Mouse (Mus musculus) heart, postnatal 36 days (tissue): ENCODE data around the gene Ptch2. TPM values are rescaled to one million over a fixed set of nuclear protein-coding genes. Genes with fewer than 3 reads are reported as not detected.

Source experiments
- DNase-seq, 2 experiments: peaks; one replicate each; pipeline ENCODE4 v3.0.0; 2021 to 2022
- intact Hi-C: fragments of 180-260 bp; cut with DNase I; formaldehyde crosslinking; loops from one replicate; pipeline ENCODE4 v1.15.1; 2025
- total RNA-seq, 2 experiments: library from RNA; stranded (reverse); gene quantifications; 2 replicates each; pipeline ENCODE4 v1.2.3; 2021

Gene Ptch2
- 1 to 10 TPM; 1.3 to 2.3 TPM for total RNA-seq

DNA sequence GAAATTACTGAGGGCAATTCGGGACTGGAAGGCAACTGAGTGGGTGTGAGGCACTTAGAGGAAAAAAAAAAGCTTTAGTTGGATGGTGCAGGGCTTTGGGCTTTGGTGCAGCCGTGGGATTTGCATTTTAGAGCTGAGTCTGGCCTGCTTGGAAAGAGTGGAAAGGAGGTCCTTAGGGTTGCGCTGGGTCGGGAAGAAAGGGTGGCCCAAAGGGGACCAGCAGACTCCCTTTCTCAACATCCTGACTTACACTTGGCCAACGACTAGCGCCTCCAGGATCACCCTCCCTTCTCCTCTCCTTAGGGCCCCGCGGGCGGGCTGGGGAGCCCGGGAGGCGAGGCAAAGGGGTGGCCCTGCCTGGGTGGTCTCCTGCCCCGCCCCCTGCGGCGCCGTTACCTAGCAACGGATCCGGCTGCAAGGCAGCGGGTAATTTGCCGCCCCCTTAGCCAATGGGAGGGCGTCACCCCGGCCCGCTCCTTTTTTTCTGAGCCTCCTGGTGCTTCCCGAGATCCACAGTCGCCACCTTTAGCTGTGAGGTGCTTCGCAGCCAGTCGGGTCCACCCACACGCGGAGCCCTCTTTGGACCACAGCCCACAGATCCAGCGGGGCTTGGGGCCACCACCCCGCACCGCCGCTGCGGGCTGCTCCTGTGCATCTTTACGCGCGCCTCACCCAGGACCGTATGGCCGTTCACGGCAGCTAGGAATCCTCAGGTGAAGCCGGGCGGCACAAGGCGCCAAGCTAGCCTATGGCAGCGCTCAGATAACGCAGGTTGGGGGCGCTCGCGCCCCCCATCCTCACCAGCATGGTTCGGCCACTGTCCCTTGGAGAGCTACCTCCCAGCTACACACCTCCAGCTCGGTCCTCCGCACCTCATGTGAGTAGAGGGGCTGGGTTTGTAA lies at the start of gene Ptch2:
Gene Ptch2, plus strand, starts transcription at position 525 of the 902 bp plus-strand sequence.
- peak; percentile 73 to 76 for DNase-seq
- intact Hi-C loops = no loop called here

GRCm38 (mm10) chr4:117048836-117049235 lies 47.0 kb upstream of the Ptch2 start:
- DNase-seq = peak; percentile 16 to 24
- intact Hi-C loops = no loop called here

DNA sequence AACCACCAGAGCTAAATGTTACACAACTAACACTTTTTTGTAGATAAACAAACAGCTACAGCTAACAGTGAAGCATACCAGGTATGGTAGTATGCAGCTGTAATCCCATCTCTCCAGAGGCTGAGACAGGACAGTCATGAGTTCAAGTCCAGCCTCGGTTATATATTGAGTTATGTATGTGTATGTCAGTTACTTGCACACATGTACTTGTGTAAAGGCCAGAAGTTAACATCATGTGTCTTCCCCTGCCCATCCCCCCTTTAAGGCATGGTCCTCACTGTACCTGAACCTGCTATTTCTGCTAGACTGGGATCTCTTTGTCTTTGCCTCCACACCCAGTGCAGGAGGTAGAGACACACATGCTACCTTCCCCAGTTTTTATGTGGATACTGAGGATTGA lies 46.4 kb upstream of the Ptch2 start:
- no peak for DNase-seq
- intact Hi-C loops = no loop called here

GRCm38 (mm10) chr4:117052626-117053025 lies 43.2 kb upstream of the Ptch2 start:
- intact Hi-C loops = no loop called here
- DNase-seq = peak in 1 of 2 experiments; percentile 22

- intact Hi-C loops = no loop called here
- no peak for DNase-seq
Observed at GRCm38 (mm10) chr4:117053956-117054355, 41.9 kb upstream of the Ptch2 start.

DNA sequence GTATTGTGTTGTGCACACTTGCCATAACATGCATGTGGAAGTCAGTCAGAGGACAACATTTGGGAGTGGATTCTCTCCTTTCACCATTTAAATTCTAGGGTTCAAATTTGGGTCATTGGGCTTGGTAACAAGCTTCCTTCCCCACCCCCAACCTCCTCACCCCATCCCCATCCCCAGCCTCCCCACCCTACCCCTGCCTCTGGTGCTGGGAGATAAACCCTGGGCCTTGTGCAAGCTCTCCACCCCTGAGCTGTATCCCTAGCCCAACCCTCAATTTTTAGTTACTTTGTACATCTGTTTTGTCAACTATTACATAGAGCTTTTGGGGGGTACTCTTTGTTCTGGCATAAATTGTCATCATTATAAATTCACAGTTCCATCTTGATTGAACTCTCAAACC lies 39.8 kb upstream of the Ptch2 start:
- intact Hi-C loops = no loop called here
- DNase-seq = no peak

- intact Hi-C loops = no loop called here
- no peak for DNase-seq
Observed at GRCm38 (mm10) chr4:117056514-117056913, 39.4 kb upstream of the Ptch2 start.

- DNase-seq = no peak
- intact Hi-C loops = no loop called here
Observed at GRCm38 (mm10) chr4:117058512-117058911, 37.4 kb upstream of the Ptch2 start.

GRCm38 (mm10) chr4:117062700-117063390 lies 33.0 kb upstream of the Ptch2 start:
- intact Hi-C loops = no loop called here
- no peak for DNase-seq

DNA sequence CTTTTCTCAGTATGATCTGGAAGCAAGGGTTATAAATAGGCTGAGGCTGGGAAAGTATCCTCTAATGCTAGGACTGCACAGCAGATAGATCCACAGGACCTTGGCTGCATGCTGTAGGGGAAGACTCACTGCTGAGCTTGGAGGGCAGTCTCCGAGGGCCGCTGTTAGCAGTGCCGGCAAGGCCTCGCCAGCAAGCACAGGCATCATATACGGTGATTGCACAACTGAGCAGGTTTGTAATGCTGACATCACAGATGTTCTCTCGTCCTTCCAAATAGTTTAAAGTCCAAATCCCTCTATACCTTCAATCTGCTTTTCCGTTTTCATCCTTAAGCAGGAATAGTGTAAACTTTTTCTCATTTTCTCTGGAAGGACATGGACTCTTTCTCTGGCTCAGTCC lies 27.8 kb upstream of the Ptch2 start:
- intact Hi-C loops = no loop called here
- no peak for DNase-seq

- intact Hi-C loops = no loop called here
Observed at GRCm38 (mm10) chr4:117069647-117070046, 26.2 kb upstream of the Ptch2 start.

DNA sequence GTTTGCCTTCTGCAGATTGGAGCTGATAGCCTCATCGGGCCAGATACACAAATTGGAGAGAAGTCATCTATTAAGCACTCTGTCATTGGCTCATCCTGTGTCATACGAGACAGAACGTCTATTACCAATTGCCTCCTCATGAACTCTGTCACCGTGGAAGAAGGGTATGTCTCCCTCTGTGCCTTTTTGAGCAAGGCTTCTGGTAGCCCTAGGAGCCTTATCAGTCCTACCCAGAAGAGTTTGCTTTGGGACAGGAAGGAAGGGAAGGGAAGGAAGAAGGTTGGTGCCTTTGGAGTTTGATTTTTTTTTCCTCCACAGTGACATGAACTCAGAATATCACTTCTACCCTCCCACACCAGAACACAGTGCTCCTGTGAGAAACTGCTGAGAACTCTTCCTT lies 25.3 kb upstream of the Ptch2 start:
- no peak for DNase-seq
- intact Hi-C loops = no loop called here

More at GRCm38 (mm10) chr4:117069647-117070046, 26.2 kb upstream of the Ptch2 start:
- no peak for DNase-seq

DNA sequence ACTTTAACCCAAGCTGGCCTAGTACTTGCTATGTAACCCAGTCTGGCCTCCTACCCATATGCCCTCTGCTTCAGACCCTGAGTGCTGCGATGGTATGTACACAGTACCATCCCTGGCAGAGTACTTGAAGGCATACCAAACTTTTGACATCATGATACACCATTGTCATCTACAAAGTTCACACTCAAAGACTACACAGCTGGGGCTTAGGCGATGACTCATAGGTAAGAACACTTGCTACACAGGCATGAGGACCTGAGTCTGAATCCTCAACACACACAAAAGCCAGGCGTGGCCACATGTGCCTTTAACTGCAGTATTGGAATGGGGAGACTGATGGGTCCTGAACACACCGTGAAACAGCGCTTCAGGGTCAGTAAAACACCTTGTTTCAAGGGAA lies 24.7 kb upstream of the Ptch2 start:
- no peak for DNase-seq
- intact Hi-C loops = no loop called here

DNA sequence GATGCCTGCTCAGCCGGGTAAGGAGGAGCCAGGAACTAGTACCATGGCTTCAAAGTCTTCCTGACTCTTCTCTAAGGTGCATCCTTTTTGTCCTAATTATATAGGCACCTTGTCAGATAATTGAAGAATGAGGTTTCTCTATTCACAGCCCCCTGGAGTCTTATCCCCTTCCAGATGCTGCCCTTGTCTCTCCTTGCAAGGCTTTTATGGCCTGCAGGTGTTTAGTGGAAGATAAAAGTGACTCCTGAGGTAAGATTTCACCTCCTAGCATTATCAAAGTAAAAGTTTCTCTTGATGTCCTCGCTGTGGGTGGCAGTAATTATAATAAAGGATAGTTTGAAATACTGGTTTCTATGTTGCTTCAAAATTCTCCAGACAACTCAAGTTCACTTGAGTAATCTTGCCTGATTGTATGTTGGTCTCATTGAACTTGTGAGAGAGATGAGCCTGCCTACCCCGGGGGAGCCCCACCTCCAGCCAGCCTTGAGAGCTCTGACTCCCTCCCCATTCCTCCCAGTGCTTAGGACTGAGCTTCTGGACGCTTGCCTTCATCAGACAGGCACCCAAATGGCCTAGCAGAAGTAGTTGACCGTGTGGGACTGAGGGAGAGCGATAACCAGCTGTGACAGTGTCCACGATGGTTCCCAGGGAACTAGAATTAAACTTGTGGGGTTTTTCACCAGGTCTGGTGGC lies 7.8 kb upstream of the Ptch2 start:
- intact Hi-C loops = no loop called here
- DNase-seq = no peak

DNA sequence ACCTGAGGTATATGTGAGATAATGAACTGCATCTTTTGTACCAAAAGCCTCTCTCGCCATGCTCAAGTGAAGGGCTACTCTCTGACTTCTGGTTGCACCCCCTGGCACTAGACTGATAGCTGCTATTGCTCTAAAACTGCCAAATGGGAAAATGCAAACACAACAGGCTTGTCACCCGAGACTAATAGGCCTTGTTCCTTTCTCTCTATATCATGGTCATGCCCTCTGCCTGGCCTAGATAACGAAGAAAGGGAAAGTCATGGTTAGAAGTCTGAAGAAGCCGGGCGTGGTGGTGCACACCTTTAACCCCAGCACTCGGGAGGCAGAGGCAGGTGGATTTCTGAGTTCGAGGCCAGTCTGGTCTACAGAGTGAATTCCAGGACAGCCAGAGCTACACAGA lies 5.3 kb upstream of the Ptch2 start:
- DNase-seq = no peak
- intact Hi-C loops = no loop called here

DNA sequence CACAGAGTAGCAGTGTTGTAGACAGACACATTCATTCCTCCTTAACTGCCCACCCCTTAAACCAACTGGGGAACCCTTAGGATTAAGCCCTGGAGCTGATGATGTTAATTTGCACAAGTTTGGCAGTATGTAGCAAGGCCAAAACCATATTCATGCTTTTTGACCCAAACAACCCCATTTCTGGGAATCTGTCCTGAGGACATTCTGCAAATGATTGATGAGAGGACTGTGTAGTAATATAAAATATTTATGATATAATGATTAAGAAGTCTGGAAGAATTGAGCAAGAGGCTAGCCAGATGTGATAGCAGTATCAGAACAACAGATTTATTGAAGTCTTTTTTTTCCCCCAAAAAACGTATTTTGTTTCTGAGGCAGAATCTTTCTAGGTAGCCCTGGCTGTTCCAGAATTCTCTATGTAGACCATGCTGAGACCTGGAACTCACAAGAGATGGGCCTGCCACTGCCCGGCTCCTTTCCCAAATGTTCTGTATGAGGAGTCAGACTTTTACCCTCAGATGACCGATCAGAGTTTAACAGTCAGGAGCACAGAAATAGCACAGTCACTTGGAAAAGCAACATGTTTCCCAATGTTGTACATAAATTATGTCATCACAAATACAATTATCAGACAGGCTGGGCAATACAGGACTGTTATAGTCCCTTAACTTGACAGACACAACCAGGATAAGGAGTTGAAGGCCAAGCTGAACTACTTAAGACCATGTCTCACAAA lies 1.1 kb upstream of the Ptch2 start:
- DNase-seq = no peak
- intact Hi-C loops = no loop called here

GRCm38 (mm10) chr4:117096666-117097065 lies 791 bp downstream of the Ptch2 start:
- peak; percentile 22 to 34 for DNase-seq
- intact Hi-C loops = no loop called here

DNA sequence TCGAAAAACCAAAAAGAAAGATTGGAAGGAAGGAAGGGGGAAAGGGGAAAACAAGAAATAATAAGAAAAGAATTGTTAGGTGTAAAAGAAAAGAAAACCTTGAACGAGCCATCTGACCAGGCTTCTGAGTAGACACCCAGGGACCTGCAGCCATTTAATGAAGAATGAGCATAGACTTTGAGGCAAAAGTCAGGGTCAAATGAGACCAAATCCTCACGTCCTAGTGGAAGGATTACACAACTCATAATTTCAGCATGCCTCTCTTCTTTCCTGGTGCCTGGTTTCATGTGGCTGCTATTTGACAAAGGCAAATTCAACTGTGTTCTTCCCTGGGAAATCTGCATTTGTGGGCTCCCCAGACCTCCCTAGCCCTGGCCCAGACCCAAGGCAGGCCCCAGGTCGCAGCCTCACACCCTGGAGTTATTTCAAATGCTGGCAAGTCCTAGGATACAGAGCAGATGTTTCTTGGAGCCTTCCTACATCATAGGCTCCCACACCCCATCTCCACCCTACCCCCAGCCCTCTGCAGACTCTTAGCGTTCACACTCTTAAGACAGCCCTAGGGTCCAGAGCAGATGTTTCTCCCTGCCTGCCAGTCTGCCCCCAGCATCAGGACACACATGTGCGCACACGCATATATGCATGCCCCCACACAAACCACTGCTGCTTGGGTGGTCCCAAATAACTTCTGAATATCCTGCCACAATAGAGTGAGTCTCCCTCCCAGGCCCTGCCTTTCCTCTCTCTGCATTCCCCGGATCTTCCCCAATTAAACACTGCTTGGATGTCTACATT lies 2.3 kb downstream of the Ptch2 start:
- peak in 1 of 2 experiments; percentile 8 for DNase-seq
- intact Hi-C loops = no loop called here

GRCm38 (mm10) chr4:117098764-117099036 lies 2.8 kb downstream of the Ptch2 start:
- DNase-seq = no peak
- intact Hi-C loops = no loop called here

DNA sequence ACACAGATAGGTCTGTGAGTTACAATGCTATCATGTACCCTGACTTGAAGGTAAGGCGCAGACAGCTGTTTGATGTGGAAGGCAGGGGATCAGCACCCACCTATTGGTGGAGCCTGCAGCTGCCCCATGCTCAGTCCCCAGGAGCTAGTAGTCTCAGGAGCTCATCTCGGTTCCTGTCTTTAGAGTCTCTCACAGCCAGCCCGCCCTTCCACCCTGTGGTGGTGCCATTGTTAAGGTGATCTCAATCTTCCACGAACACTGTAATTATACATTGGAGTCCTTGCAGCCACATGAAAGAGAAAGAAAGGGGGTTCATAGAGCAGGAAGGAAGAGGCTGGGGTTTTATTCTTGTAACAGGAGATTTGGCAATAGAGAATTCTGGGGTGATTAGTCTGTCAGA lies 4.2 kb downstream of the Ptch2 start:
- intact Hi-C loops = loop anchor here (2.0 kb wide), 1 partner anchor 39 kb away; no protein-coding TSS in a partner anchor
- DNase-seq = no peak
